ENCODE assay signal across 17 mouse cellular contexts in the genomic region with DNA sequence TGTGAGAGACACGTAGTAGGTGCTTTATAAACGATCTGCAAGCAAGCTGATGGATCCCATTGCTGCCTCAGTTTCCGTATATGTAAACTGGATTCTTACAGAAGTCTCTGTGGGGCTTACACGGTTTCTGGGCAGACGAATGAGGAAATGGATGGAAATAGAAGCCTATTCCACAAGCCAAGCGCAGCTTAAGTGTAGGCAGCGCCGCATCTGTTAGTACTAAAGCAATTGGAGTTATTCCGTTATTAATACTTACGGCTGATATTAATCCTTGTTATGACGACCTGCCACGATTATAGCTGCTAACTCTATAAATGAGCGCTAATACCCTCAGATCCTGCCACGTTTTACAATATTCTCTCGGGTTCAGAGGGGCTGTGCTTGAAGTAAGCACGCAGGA. TPM values are rescaled to one million over a fixed set of nuclear protein-coding genes. Genes with fewer than 3 reads are reported as not detected.
DNase-seq lines count a peak whose midpoint lies in the region; ATAC-seq lines count a peak whose summit lies in the region.
"Had no signal": no experiment of that assay in that cellular context is flagged by ENCODE, and none has a peak within 500 bp of the region (broad histone marks: within the 10 kb centered on the region; RNA-seq: fewer than 3 reads in every experiment).

No protein-coding gene starts in this region.

- no peak for ATAC-seq in forebrain, embryonic 16.5 days
- ATAC-seq in forebrain, embryonic 14.5 days: no peak
- ATAC-seq in neural tube, embryonic 13.5 days (ENCODE audit: low read depth): no peak
- no peak for ATAC-seq in megakaryocyte, adult 5-6 weeks (ENCODE audit: poor library complexity, severe bottlenecking)
- ATAC-seq: inflammation-experienced regulatory T-cells, adult 6 months had no signal

- 65% methylated on average over 16 of the region's 16 CpGs for WGBS in forebrain, embryonic 16.5 days
- WGBS in forebrain, embryonic 14.5 days: 78% methylated on average over 16 of the region's 16 CpGs
- WGBS in neural tube, embryonic 13.5 days: 70% methylated on average over 16 of the region's 16 CpGs

- H3K36me3 ChIP-seq in forebrain, embryonic 16.5 days (ENCODE audit: control insufficient read depth, insufficient read depth): no peaks in the 10 kb centered on the region
- H3K36me3 ChIP-seq in forebrain, embryonic 14.5 days (ENCODE audit: control insufficient read depth, insufficient read depth, low read length): 0 out of 2 replicates have a peak, but pooled peaks cover 2% of the 10 kb centered on the region
- H3K36me3 ChIP-seq in neural tube, embryonic 13.5 days: no peaks in the 10 kb centered on the region

- H3K4me2 ChIP-seq in forebrain, embryonic 16.5 days (ENCODE audit: low read length): 0 out of 2 replicates have a peak overlapping the region, but pooled peaks have one; percentile 6
- H3K4me2 ChIP-seq in forebrain, embryonic 14.5 days (ENCODE audit: low read length): no peak overlapping the region
- peak overlapping the region; percentile 14; the same call in 1 of the 2 replicates for H3K4me2 ChIP-seq in neural tube, embryonic 13.5 days

- no peak overlapping the region for H3K9ac ChIP-seq in forebrain, embryonic 16.5 days (replicated peaks; ENCODE audit: low read depth, low read length)
- H3K9ac ChIP-seq in forebrain, embryonic 14.5 days (ENCODE audit: low read length): no peak overlapping the region
- H3K9ac ChIP-seq in neural tube, embryonic 13.5 days: 0 out of 2 replicates have a peak overlapping the region, but pooled peaks have one; percentile 22

- peak overlapping the region; percentile 22; the same call in 1 of the 2 replicates for H3K27ac ChIP-seq in forebrain, embryonic 16.5 days (ENCODE audit: low read length)
- H3K27ac ChIP-seq in forebrain, embryonic 14.5 days (ENCODE audit: low read depth, low read length): no peak overlapping the region
- H3K27ac ChIP-seq in neural tube, embryonic 13.5 days (replicated peaks): peak overlapping the region; percentile 75; the same call in 1 of the 2 replicates
- H3K27ac ChIP-seq: gastrocnemius, adult 2 months had no signal

- H3K9me3 ChIP-seq in forebrain, embryonic 16.5 days (ENCODE audit: control insufficient read depth, low read length): no peaks in the 10 kb centered on the region
- H3K9me3 ChIP-seq in forebrain, embryonic 14.5 days (replicated peaks; ENCODE audit: control insufficient read depth, low read length): no peaks in the 10 kb centered on the region
- no peaks in the 10 kb centered on the region for H3K9me3 ChIP-seq in neural tube, embryonic 13.5 days

- H3K27me3 ChIP-seq in forebrain, embryonic 16.5 days (replicated peaks; ENCODE audit: control insufficient read depth, insufficient read depth, low read length): no peaks in the 10 kb centered on the region
- H3K27me3 ChIP-seq in forebrain, embryonic 14.5 days (replicated peaks; ENCODE audit: control insufficient read depth, insufficient read depth, low read length): no peaks in the 10 kb centered on the region
- peaks cover 7% of the 10 kb centered on the region; the same call in 1 of the 2 replicates for H3K27me3 ChIP-seq in neural tube, embryonic 13.5 days

- H3K4me1 ChIP-seq in forebrain, embryonic 16.5 days (replicated peaks; ENCODE audit: control insufficient read depth, insufficient read depth, low read length): peaks cover 25% of the 10 kb centered on the region
- peaks cover 15% of the 10 kb centered on the region for H3K4me1 ChIP-seq in forebrain, embryonic 14.5 days (ENCODE audit: control insufficient read depth, insufficient read depth, low read length)
- H3K4me1 ChIP-seq in neural tube, embryonic 13.5 days (replicated peaks): peaks cover 47% of the 10 kb centered on the region

- no peak overlapping the region for H3K4me3 ChIP-seq in forebrain, embryonic 16.5 days (replicated peaks; ENCODE audit: low read length)
- H3K4me3 ChIP-seq in forebrain, embryonic 14.5 days (ENCODE audit: low read depth, low read length): no peak overlapping the region
- no peak overlapping the region for H3K4me3 ChIP-seq in neural tube, embryonic 13.5 days
- H3K4me3 ChIP-seq: gastrocnemius, adult 2 months had no signal

- DNase-seq in forebrain, embryonic 14.5 days (ENCODE audit: low spot score): no peak
- peak; percentile 52 for DNase-seq in layer of hippocampus, adult 11-12 months (ENCODE audit: low spot score)
- no peak for DNase-seq in layer of hippocampus, postnatal 25 days (ENCODE audit: extremely low spot score in 1 of 2, low spot score in 1 of 2)
- DNase-seq in neural tube, embryonic 10.5 days (ENCODE audit: extremely low spot score, low spot score): no peak
- no peak for DNase-seq in spleen, postnatal 14 days (ENCODE audit: low spot score in 2 of 2)
- DNase-seq: adrenal gland, postnatal 14 days; cerebellum, adult 8-10 months; cerebellum, postnatal 36 days; gastrocnemius, adult 2 months; kidney, adult 18-20 months; lung, postnatal 10 days; thymus, postnatal 14 days had no signal

RNA-seq across cellular contexts. Expression of gene Sez6l, which starts 16.8 kb away (rescaled TPM):
- 32.2 and 41.9 TPM in 2 replicates for polyA plus RNA-seq in forebrain, embryonic 16.5 days (2015; fragmentation: Nextera tagmentation; extraction: Ambion mirVana)
- 22.1 and 27.9 TPM in 2 replicates for polyA plus RNA-seq in forebrain, embryonic 14.5 days (2014; fragmentation: Nextera tagmentation; extraction: Ambion mirVana)
- 100 to 1,000 TPM; 208 to 235 TPM for total RNA-seq in layer of hippocampus, postnatal 25 days (2021)
- 21.8 and 24.8 TPM in 2 replicates for polyA plus RNA-seq in neural tube, embryonic 13.5 days (2015; fragmentation: Nextera tagmentation; extraction: Ambion mirVana)
- not detected in 2 replicates for total RNA-seq in megakaryocyte, adult 5-6 weeks (2015)
- not detected in 2 replicates for total RNA-seq in megakaryocyte, adult 5-6 weeks (2017)
- total RNA-seq: gastrocnemius, adult 2 months had no signal
- polyA plus RNA-seq: liver, adult 2 months had no signal
